In the genomic region with DNA sequence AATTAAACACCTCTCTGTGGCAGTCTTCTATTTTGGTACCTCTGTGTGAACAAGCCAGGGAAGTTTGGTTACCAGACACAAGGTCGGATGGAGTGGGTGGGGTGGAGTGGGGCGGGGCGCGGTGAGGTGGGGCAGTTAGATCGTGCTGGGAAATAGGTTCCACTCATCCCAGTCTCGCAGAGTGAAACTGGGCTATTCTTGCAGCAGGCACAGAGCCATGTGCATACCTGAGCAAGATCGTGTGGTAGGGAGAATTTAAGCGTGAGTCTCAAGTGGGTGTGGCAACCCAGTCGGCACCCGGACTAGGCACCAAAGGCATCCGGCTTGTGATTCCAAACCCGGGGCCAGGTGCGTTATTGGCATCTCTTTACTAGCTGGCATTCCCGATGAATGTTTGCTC, we compare ENCODE assay signal across 7 mouse cellular contexts. TPM values are rescaled to one million over a fixed set of nuclear protein-coding genes. Genes with fewer than 3 reads are reported as not detected.
DNase-seq lines count a peak whose midpoint lies in the region; ATAC-seq and TF ChIP-seq lines count a peak whose summit lies in the region.

No protein-coding gene starts in this region.

- H3K27me3 ChIP-seq in heart, embryonic 14.5 days (ENCODE audit: control insufficient read depth, insufficient read depth, low read length) = no peaks in the 10 kb centered on the region
- H3K27me3 ChIP-seq in liver, embryonic 14.5 days (ENCODE audit: control insufficient read depth, insufficient read depth, low read length) = no peaks in the 10 kb centered on the region; the same call in none of the 2 replicates
- H3K27me3 ChIP-seq in stomach, embryonic 14.5 days (ENCODE audit: control insufficient read depth, insufficient read depth, low read length) = no peaks in the 10 kb centered on the region

- no peaks in the 10 kb centered on the region for H3K9me3 ChIP-seq in heart, embryonic 14.5 days (ENCODE audit: control insufficient read depth, low read length)
- no peaks in the 10 kb centered on the region for H3K9me3 ChIP-seq in liver, embryonic 14.5 days (ENCODE audit: control insufficient read depth, low read length)
- H3K9me3 ChIP-seq in stomach, embryonic 14.5 days (ENCODE audit: control insufficient read depth, low read depth, low read length) = no peaks in the 10 kb centered on the region

- TF ChIP-seq EP300 in liver, embryonic 14.5 days (IDR thresholded peaks at IDR 0.05; ENCODE audit: low read depth) = no peak

- no peak for TF ChIP-seq CTCF in lung, adult 2 months (IDR thresholded peaks at IDR 0.05; ENCODE audit: insufficient read depth, low read length)
- TF ChIP-seq CTCF in liver, embryonic 14.5 days (IDR thresholded peaks at IDR 0.05; ENCODE audit: low read depth) = no peak

- H3K27ac ChIP-seq in heart, embryonic 14.5 days (replicated peaks in 1 of 2; ENCODE audit: control insufficient read depth in 1 of 2, insufficient read depth in 1 of 2, low read depth in 2 of 2, low read length in 2 of 2) = peak overlapping the region; percentile 24 to 72; a peak in 2 of 4 replicates
- H3K27ac ChIP-seq in liver, embryonic 14.5 days = peak overlapping the region; percentile 48
- no peak overlapping the region for H3K27ac ChIP-seq in stomach, embryonic 14.5 days (ENCODE audit: low read length)

- peak overlapping the region; percentile 75 for H3K9ac ChIP-seq in heart, embryonic 14.5 days (ENCODE audit: low read length)
- peak overlapping the region; percentile 77 for H3K9ac ChIP-seq in liver, embryonic 14.5 days (replicated peaks)
- peak overlapping the region; percentile 26; the same call in 1 of the 2 replicates for H3K9ac ChIP-seq in stomach, embryonic 14.5 days (replicated peaks; ENCODE audit: low read depth, low read length)

- peaks cover 5% of the 10 kb centered on the region for H3K4me1 ChIP-seq in lung, adult 2 months (ENCODE audit: control insufficient read depth, insufficient read depth, low read length)
- H3K4me1 ChIP-seq in heart, embryonic 14.5 days (ENCODE audit: control insufficient read depth in 2 of 2, insufficient read depth in 2 of 2, low read length in 2 of 2) = 0 out of 4 replicates have a peak, but pooled peaks cover 0 to 8% of the 10 kb centered on the region in 2 experiments
- peaks cover 9 to 10% of the 10 kb centered on the region in 2 experiments for H3K4me1 ChIP-seq in liver, embryonic 14.5 days (replicated peaks; ENCODE audit: control insufficient read depth in 2 of 2, insufficient read depth in 2 of 2, low read length in 1 of 2)
- peaks cover 5% of the 10 kb centered on the region; the same call in 1 of the 2 replicates for H3K4me1 ChIP-seq in stomach, embryonic 14.5 days (ENCODE audit: control insufficient read depth, insufficient read depth, low read length)

- under 1% methylated on average over 14 of the region's 14 CpGs for WGBS in lung, adult 2 months
- under 1% methylated on average over 14 of the region's 14 CpGs for WGBS in heart, embryonic 14.5 days
- under 1% methylated on average over 14 of the region's 14 CpGs for WGBS in liver, embryonic 14.5 days (ENCODE audit: insufficient replicate concordance)
- 3% methylated on average over 14 of the region's 14 CpGs for WGBS in stomach, embryonic 14.5 days

- no peak for DNase-seq in lung, adult 2 months
- DNase-seq in lung, postnatal 14 days = no peak
- peak; percentile 52 for DNase-seq in c-Kit-negative CD71-positive TER-119-positive erythroid progenitor cells, embryonic 14.5 days (ENCODE audit: low read depth, low spot score)
- no peak for DNase-seq in liver, embryonic 14.5 days (ENCODE audit: low read depth in 3 of 3, low spot score in 3 of 3)
- no peak for DNase-seq in cerebellum, adult 8-10 months

- peak overlapping the region; percentile 85 for H3K4me3 ChIP-seq in lung, adult 2 months (replicated peaks; ENCODE audit: extremely low read depth, low read depth, low read length)
- peak overlapping the region; percentile 79 to 80 for H3K4me3 ChIP-seq in heart, embryonic 14.5 days (ENCODE audit: control insufficient read depth in 1 of 2, insufficient read depth in 1 of 2, low read depth in 1 of 2, low read length in 2 of 2)
- H3K4me3 ChIP-seq in liver, embryonic 14.5 days (ENCODE audit: insufficient read depth in 1 of 2, low read depth in 2 of 2, low read length in 2 of 2) = peak overlapping the region; percentile 65 to 74
- H3K4me3 ChIP-seq in stomach, embryonic 14.5 days (ENCODE audit: low read depth, low read length) = peak overlapping the region; percentile 43

- peak overlapping the region; percentile 97 for H3K4me2 ChIP-seq in heart, embryonic 14.5 days (ENCODE audit: low read length)
- peak overlapping the region; percentile 99 for H3K4me2 ChIP-seq in liver, embryonic 14.5 days (ENCODE audit: low read depth)
- peak overlapping the region; percentile 92 for H3K4me2 ChIP-seq in stomach, embryonic 14.5 days (replicated peaks; ENCODE audit: low read depth, low read length)

- peak; percentile 43 for ATAC-seq in heart, embryonic 14.5 days (ENCODE audit: insufficient number of reproducible peaks, insufficient read depth, low FRiP score, low read depth)
- ATAC-seq in liver, embryonic 14.5 days (ENCODE audit: insufficient read depth) = peak; percentile 60
- peak; percentile 12; the same call in 1 of the 2 replicates for ATAC-seq in stomach, embryonic 14.5 days (ENCODE audit: insufficient number of reproducible peaks, insufficient read depth, low FRiP score, low read depth)

- H3K36me3 ChIP-seq in heart, embryonic 14.5 days (ENCODE audit: control insufficient read depth, insufficient read depth, low read length) = no peaks in the 10 kb centered on the region
- H3K36me3 ChIP-seq in liver, embryonic 14.5 days (replicated peaks; ENCODE audit: control insufficient read depth, insufficient read depth, low read depth) = no peaks in the 10 kb centered on the region
- no peaks in the 10 kb centered on the region for H3K36me3 ChIP-seq in stomach, embryonic 14.5 days (ENCODE audit: control insufficient read depth, insufficient read depth, low read length)

- no peak for TF ChIP-seq POLR2A in lung, adult 2 months (IDR thresholded peaks at IDR 0.05; ENCODE audit: borderline replicate concordance, extremely low read depth, low read depth, low read length)

RNA-seq across cellular contexts. Expression of a gene that starts 0.5 kb away (rescaled TPM):
- polyA plus RNA-seq in lung, adult 2 months (2012; rRNA removed) = 1.2 and 3.7 TPM in 2 replicates
- polyA plus RNA-seq in heart, embryonic 14.5 days (2014; fragmentation: Nextera tagmentation; extraction: Ambion mirVana) = 3.1 and 3.4 TPM in 2 replicates
- polyA plus RNA-seq in liver, embryonic 14.5 days (2012; rRNA removed) = 5.4 and 7.4 TPM in 2 replicates
- polyA plus RNA-seq in liver, embryonic 14.5 days (2014; fragmentation: Nextera tagmentation; extraction: Ambion mirVana) = 6.6 and 6.9 TPM in 2 replicates
- 6.2 and 8.2 TPM in 2 replicates for polyA plus RNA-seq in stomach, embryonic 14.5 days (2014; fragmentation: Nextera tagmentation; extraction: Ambion mirVana)

RNA-seq across cellular contexts. Expression of a gene that starts 28.1 kb away (rescaled TPM):
- polyA plus RNA-seq in lung, adult 2 months (2012; rRNA removed) = 0.45 and 4.3 TPM in 2 replicates
- polyA plus RNA-seq in heart, embryonic 14.5 days (2014; fragmentation: Nextera tagmentation; extraction: Ambion mirVana) = 0.09 and 0.30 TPM in 2 replicates
- polyA plus RNA-seq in liver, embryonic 14.5 days (2012; rRNA removed) = 0.05 and 0.07 TPM in 2 replicates
- 0.06 TPM in 1 of 2 replicates, not detected in the other for polyA plus RNA-seq in liver, embryonic 14.5 days (2014; fragmentation: Nextera tagmentation; extraction: Ambion mirVana)
- not detected in 2 replicates for polyA plus RNA-seq in stomach, embryonic 14.5 days (2014; fragmentation: Nextera tagmentation; extraction: Ambion mirVana)

RNA-seq across cellular contexts. Expression of a gene that starts 43.8 kb away (rescaled TPM):
- 14.2 and 28.1 TPM in 2 replicates for polyA plus RNA-seq in lung, adult 2 months (2012; rRNA removed)
- polyA plus RNA-seq in heart, embryonic 14.5 days (2014; fragmentation: Nextera tagmentation; extraction: Ambion mirVana) = 88.5 and 97.6 TPM in 2 replicates
- polyA plus RNA-seq in liver, embryonic 14.5 days (2012; rRNA removed) = 14.2 and 21.4 TPM in 2 replicates
- 43.2 TPM in 2 replicates for polyA plus RNA-seq in liver, embryonic 14.5 days (2014; fragmentation: Nextera tagmentation; extraction: Ambion mirVana)
- 109 and 116 TPM in 2 replicates for polyA plus RNA-seq in stomach, embryonic 14.5 days (2014; fragmentation: Nextera tagmentation; extraction: Ambion mirVana)

Comparison
In these comparisons a context has a peak if more than half of its experiments do, and no peak if none do; other contexts are left out.
1. H3K9ac ChIP-seq: peak in every context shown above with its lines; median percentile 77 in liver, embryonic 14.5 days; 75 in heart, embryonic 14.5 days; 26 in stomach, embryonic 14.5 days.